Mouse (Mus musculus): ENCODE results near the gene Mdk. TPM values are rescaled to one million over a fixed set of nuclear protein-coding genes. Genes with fewer than 3 reads are reported as not detected.

Mdk gene
- polyA plus RNA-seq, 1 experiment from 2014 or later, result 256 TPM

DNA sequence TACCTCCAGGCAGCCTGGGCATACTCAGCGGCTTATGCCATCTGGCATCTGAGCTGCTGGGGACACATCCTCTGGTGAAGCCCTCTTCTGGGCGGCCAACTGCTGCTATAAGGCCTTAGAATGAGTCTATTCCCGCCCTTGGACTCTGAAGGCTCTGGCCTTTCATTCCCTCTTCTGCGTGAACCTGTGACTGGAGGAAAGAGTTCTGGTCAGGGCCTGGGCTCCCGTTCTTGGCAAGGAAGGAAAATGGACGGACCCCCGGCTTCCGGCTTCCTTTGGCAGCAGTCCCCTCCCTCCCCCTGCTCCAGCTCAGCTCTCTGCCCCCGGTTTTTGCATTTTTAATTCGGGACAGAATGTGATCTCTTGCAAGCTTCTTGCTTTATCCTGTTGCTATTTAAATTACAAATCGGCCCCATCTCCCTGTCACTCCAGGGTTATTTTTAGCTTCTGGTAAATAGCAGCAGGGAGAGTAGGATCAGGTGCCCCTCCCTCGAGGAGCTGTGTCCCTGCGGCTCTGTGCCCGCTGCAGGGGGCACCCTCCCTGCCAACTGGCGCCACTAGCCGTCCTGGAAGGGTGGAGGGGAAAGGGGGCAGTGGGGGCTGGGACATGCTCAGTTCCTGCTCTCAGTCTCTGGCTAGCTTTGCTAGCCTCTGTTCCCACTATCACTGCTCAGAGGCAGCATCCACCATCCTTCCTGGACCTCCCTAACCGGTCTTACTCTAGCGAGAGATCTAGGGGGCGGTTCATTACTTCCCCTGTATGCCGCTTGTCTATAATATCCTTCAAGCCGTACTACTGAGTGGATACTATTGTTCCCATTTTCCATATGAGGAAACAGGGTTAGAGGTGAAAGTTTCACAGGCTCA, 39.4 kb upstream of the Mdk start:
- Histone ChIP-seq H3K4me2 (ENCODE audit: low read length) (peak overlapping the region; percentile 43), H3K4me3 (replicated peaks; ENCODE audit: low read length) (peak overlapping the region; percentile 7; the same call in 1 of the 2 replicates), H3K9ac (replicated peaks; ENCODE audit: low read depth, low read length) (peak overlapping the region; percentile 43), H3K36me3 (ENCODE audit: control insufficient read depth, insufficient read depth) (no peaks in the 10 kb centered on the region), H3K9me3 (ENCODE audit: control insufficient read depth, low read length) (no peaks in the 10 kb centered on the region), H3K27me3 (replicated peaks; ENCODE audit: control insufficient read depth, insufficient read depth, low read length) (peaks cover 14% of the 10 kb centered on the region), H3K27ac (ENCODE audit: low read length) (peak overlapping the region; percentile 81), H3K4me1 (replicated peaks; ENCODE audit: control insufficient read depth, insufficient read depth, low read length) (peaks cover 33% of the 10 kb centered on the region)
- 7% methylated on average over 20 of the region's 21 CpGs for WGBS
- ATAC-seq, result peak; percentile 77

DNA sequence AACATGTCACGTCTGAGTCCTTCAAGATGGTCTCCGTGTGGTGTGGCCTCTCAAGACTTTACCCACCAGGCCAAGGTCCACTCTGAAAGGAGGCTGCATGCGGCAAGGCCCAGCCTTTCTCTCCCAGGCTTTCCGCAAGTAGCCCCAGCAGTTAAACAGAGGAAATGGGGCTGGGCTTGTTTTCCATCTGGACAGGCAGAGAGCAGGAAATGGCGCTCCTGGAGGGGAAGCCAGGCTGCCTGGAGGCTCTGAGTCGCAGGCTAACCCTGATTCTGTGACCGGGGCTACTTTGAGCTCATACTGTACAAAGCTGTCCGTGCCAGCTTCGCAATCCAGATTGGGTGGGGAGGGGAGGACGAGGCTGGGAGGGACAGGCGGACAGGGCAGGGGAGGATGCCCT, 35.9 kb upstream of the Mdk start:
- Histone ChIP-seq H3K9ac (replicated peaks; ENCODE audit: low read depth, low read length) (no peak overlapping the region), H3K4me3 (replicated peaks; ENCODE audit: low read length) (no peak overlapping the region), H3K4me2 (ENCODE audit: low read length) (no peak overlapping the region), H3K27me3 (replicated peaks; ENCODE audit: control insufficient read depth, insufficient read depth, low read length) (no peaks in the 10 kb centered on the region), H3K27ac (ENCODE audit: low read length) (no peak overlapping the region), H3K36me3 (ENCODE audit: control insufficient read depth, insufficient read depth) (no peaks in the 10 kb centered on the region), H3K9me3 (ENCODE audit: control insufficient read depth, low read length) (no peaks in the 10 kb centered on the region), H3K4me1 (replicated peaks; ENCODE audit: control insufficient read depth, insufficient read depth, low read length) (peaks cover 19% of the 10 kb centered on the region)
- WGBS, result 73% methylated on average over 11 of the region's 11 CpGs
- ATAC-seq, result no peak

DNA sequence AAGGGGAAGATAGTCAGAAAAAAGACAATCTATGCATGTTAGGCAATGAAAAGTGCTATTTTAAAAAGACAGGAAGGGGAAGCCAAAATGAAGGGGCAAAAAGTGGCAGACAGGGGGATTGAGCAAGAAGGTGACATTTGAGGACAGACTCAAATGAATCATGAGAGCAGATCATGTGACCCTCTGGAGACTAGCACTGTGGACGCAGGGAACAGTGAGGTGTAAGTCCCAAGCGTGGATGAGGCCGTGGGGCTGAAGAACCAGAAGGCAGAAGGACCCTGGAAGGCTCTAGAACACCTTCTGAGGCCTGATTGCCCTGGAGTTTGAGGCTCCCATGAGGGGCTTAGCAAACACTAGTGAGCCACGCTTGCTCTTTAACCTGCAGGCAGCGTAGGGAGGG, 34.3 kb upstream of the Mdk start:
- Histone ChIP-seq H3K4me1 (replicated peaks; ENCODE audit: control insufficient read depth, insufficient read depth, low read length) (peaks cover 21% of the 10 kb centered on the region), H3K4me3 (replicated peaks; ENCODE audit: low read length) (no peak overlapping the region), H3K36me3 (ENCODE audit: control insufficient read depth, insufficient read depth) (no peaks in the 10 kb centered on the region), H3K27ac (ENCODE audit: low read length) (no peak overlapping the region), H3K4me2 (ENCODE audit: low read length) (no peak overlapping the region), H3K9me3 (ENCODE audit: control insufficient read depth, low read length) (no peaks in the 10 kb centered on the region), H3K9ac (replicated peaks; ENCODE audit: low read depth, low read length) (no peak overlapping the region), H3K27me3 (replicated peaks; ENCODE audit: control insufficient read depth, insufficient read depth, low read length) (no peaks in the 10 kb centered on the region)
- WGBS, result 88% methylated on average over 5 of the region's 5 CpGs
- ATAC-seq, result no peak

- ATAC-seq, result no peak
- Histone ChIP-seq H3K4me3 (replicated peaks; ENCODE audit: low read length) (no peak overlapping the region; the same call in 1 of the 2 replicates), H3K9me3 (ENCODE audit: control insufficient read depth, low read length) (no peaks in the 10 kb centered on the region), H3K4me2 (ENCODE audit: low read length) (peak overlapping the region; percentile 19), H3K36me3 (ENCODE audit: control insufficient read depth, insufficient read depth) (no peaks in the 10 kb centered on the region), H3K9ac (replicated peaks; ENCODE audit: low read depth, low read length) (no peak overlapping the region), H3K27me3 (replicated peaks; ENCODE audit: control insufficient read depth, insufficient read depth, low read length) (no peaks in the 10 kb centered on the region), H3K4me1 (replicated peaks; ENCODE audit: control insufficient read depth, insufficient read depth, low read length) (peaks cover 13% of the 10 kb centered on the region), H3K27ac (ENCODE audit: low read length) (no peak overlapping the region)
- 21% methylated on average over 20 of the region's 20 CpGs for WGBS
These were observed 33.3 kb upstream of the Mdk start for GRCm38 (mm10) chr2:91965417-91965816.

- Histone ChIP-seq H3K9ac (replicated peaks; ENCODE audit: low read depth, low read length) (no peak overlapping the region), H3K27ac (ENCODE audit: low read length) (no peak overlapping the region), H3K27me3 (replicated peaks; ENCODE audit: control insufficient read depth, insufficient read depth, low read length) (no peaks in the 10 kb centered on the region), H3K4me2 (ENCODE audit: low read length) (no peak overlapping the region), H3K4me3 (replicated peaks; ENCODE audit: low read length) (no peak overlapping the region), H3K9me3 (ENCODE audit: control insufficient read depth, low read length) (no peaks in the 10 kb centered on the region), H3K36me3 (ENCODE audit: control insufficient read depth, insufficient read depth) (no peaks in the 10 kb centered on the region), H3K4me1 (replicated peaks; ENCODE audit: control insufficient read depth, insufficient read depth, low read length) (peaks cover 13% of the 10 kb centered on the region)
- WGBS, result 85% methylated on average over 3 of the region's 3 CpGs
- no peak for ATAC-seq
These were observed 32.6 kb upstream of the Mdk start for GRCm38 (mm10) chr2:91964610-91965204.

DNA sequence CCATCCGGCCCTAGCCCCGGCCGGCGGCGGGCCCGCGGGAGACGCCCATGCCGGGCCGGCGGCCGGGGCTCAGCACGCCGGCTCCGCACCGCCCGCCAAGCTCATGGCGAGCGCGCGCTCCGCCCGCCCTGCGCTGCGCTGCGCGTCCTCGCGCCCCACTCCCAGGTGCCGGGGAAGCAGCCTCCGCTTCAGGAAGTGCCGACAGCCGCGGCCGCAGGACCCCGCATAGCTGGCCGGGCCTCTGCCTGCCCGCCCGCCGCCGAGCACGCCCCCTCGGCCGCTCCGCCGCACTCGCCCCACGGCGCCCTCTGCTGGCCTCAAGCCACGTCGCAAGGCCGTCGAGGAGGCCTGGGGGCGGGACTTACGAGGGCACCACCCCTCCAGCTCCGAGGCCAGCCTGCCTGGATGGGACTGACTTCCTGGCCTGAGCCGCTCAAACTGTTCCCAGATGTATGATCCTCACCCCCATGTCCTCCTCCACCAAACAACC, 31.4 kb upstream of the Mdk start:
- peak overlapping the region; percentile 93 for H3K9ac ChIP-seq (replicated peaks; ENCODE audit: low read depth, low read length)
- no peaks in the 10 kb centered on the region for H3K27me3 ChIP-seq (replicated peaks; ENCODE audit: control insufficient read depth, insufficient read depth, low read length)
- under 1% methylated on average over 57 of the region's 57 CpGs for WGBS
- H3K36me3 ChIP-seq (ENCODE audit: control insufficient read depth, insufficient read depth), result no peaks in the 10 kb centered on the region
- peak overlapping the region; percentile 61; the same call in 1 of the 2 replicates for H3K27ac ChIP-seq (ENCODE audit: low read length)
- H3K4me2 ChIP-seq (ENCODE audit: low read length), result peak overlapping the region; percentile 82
- peaks cover 22% of the 10 kb centered on the region for H3K4me1 ChIP-seq (replicated peaks; ENCODE audit: control insufficient read depth, insufficient read depth, low read length)
- ATAC-seq, result peak; percentile 93
- H3K4me3 ChIP-seq (replicated peaks; ENCODE audit: low read length), result peak overlapping the region; percentile 85
- H3K9me3 ChIP-seq (ENCODE audit: control insufficient read depth, low read length), result no peaks in the 10 kb centered on the region

DNA sequence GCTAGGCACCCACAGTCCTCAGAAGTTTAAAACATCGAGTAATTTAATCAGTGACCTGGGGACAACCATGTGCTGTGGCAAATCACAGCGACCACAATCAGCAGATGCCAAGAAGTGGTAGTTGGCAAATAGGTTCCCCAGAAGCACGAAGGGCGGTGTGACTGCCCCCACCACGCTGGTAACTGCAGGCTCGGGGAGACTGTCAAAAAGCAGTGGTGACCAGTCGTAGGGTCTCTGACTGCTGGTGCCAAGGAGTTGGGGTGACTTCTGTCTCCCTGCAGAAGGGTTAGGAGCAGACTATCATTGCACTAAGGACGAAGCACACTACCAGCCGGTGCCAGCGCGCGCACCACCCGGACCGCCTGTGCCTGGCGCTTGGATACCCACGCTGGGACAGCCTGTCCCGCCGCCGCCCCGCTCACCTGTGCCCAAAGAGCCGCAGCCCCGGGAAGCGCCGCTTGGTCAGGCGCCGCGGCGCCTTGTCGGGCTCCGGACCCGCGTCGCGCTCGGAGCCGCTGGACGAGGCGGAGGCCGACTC, 30.8 kb upstream of the Mdk start:
- no peaks in the 10 kb centered on the region for H3K27me3 ChIP-seq (replicated peaks; ENCODE audit: control insufficient read depth, insufficient read depth, low read length)
- peak overlapping the region; percentile 85 for H3K4me3 ChIP-seq (replicated peaks; ENCODE audit: low read length)
- peaks cover 23% of the 10 kb centered on the region for H3K4me1 ChIP-seq (replicated peaks; ENCODE audit: control insufficient read depth, insufficient read depth, low read length)
- under 1% methylated on average over 39 of the region's 39 CpGs for WGBS
- H3K4me2 ChIP-seq (ENCODE audit: low read length), result peak overlapping the region; percentile 82
- peak; percentile 44 for ATAC-seq
- H3K9me3 ChIP-seq (ENCODE audit: control insufficient read depth, low read length), result no peaks in the 10 kb centered on the region
- H3K27ac ChIP-seq (ENCODE audit: low read length), result peak overlapping the region; percentile 61; the same call in 1 of the 2 replicates
- H3K9ac ChIP-seq (replicated peaks; ENCODE audit: low read depth, low read length), result peak overlapping the region; percentile 93
- no peaks in the 10 kb centered on the region for H3K36me3 ChIP-seq (ENCODE audit: control insufficient read depth, insufficient read depth)

- H3K4me3 ChIP-seq (replicated peaks; ENCODE audit: low read length), result peak overlapping the region; percentile 85
- peak overlapping the region; percentile 82 for H3K4me2 ChIP-seq (ENCODE audit: low read length)
- H3K27ac ChIP-seq (ENCODE audit: low read length), result no peak overlapping the region
- no peaks in the 10 kb centered on the region for H3K36me3 ChIP-seq (ENCODE audit: control insufficient read depth, insufficient read depth)
- no peak for ATAC-seq
- 53% methylated on average over 4 of the region's 4 CpGs for WGBS
- H3K4me1 ChIP-seq (replicated peaks; ENCODE audit: control insufficient read depth, insufficient read depth, low read length), result peaks cover 31% of the 10 kb centered on the region
- H3K27me3 ChIP-seq (replicated peaks; ENCODE audit: control insufficient read depth, insufficient read depth, low read length), result no peaks in the 10 kb centered on the region
- H3K9me3 ChIP-seq (ENCODE audit: control insufficient read depth, low read length), result no peaks in the 10 kb centered on the region
- H3K9ac ChIP-seq (replicated peaks; ENCODE audit: low read depth, low read length), result peak overlapping the region; percentile 93; the same call in 1 of the 2 replicates
These were observed 30.0 kb upstream of the Mdk start for GRCm38 (mm10) chr2:91961901-91962761.
